Mouse (Mus musculus): Measurements from ENCODE around the gene Klf14. TPM values are rescaled to one million over a fixed set of nuclear protein-coding genes. Genes with fewer than 3 reads are reported as not detected.

The Klf14 gene
- polyA plus RNA-seq, 1 experiment from 2014 or later: 1.2 TPM

DNA sequence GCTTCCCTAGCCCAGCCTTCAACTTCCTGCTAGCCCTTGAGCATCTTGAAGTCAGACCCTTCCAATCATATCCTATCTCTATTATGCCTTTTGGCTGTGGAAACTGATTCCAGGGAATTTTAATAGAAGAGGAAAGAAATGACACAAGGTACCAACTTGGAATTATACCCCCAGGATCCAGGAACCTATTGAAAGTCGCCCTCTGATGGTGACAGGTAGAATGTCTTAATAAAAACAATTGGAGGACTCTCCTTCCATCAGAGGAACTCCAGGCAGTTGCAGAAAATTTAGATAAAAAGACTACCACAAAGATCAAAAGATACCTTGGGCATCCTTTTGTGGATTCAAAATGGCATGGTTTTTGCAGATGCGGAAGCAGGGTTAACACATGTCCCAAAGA lies 36.1 kb downstream of the Klf14 start:
- H3K4me2 ChIP-seq: no peak overlapping the region
- ATAC-seq (ENCODE audit: insufficient number of reproducible peaks, insufficient read depth, low FRiP score, low TSS enrichment, low read depth): no peak
- no peaks in the 10 kb centered on the region; the same call in 1 of the 2 replicates for H3K4me1 ChIP-seq (replicated peaks)
- H3K27me3 ChIP-seq: no peaks in the 10 kb centered on the region
- no peak overlapping the region for H3K27ac ChIP-seq
- WGBS: 50% methylated on average over 2 of the region's 2 CpGs
- H3K9ac ChIP-seq (replicated peaks): no peak overlapping the region
- H3K36me3 ChIP-seq: no peaks in the 10 kb centered on the region
- no peaks in the 10 kb centered on the region for H3K9me3 ChIP-seq
- H3K4me3 ChIP-seq (replicated peaks): no peak overlapping the region

- Histone ChIP-seq H3K4me3 (replicated peaks) (no peak overlapping the region), H3K4me2 (no peak overlapping the region)
Observed at GRCm38 (mm10) chr6:30921826-30922225, 37.1 kb downstream of the Klf14 start.

DNA sequence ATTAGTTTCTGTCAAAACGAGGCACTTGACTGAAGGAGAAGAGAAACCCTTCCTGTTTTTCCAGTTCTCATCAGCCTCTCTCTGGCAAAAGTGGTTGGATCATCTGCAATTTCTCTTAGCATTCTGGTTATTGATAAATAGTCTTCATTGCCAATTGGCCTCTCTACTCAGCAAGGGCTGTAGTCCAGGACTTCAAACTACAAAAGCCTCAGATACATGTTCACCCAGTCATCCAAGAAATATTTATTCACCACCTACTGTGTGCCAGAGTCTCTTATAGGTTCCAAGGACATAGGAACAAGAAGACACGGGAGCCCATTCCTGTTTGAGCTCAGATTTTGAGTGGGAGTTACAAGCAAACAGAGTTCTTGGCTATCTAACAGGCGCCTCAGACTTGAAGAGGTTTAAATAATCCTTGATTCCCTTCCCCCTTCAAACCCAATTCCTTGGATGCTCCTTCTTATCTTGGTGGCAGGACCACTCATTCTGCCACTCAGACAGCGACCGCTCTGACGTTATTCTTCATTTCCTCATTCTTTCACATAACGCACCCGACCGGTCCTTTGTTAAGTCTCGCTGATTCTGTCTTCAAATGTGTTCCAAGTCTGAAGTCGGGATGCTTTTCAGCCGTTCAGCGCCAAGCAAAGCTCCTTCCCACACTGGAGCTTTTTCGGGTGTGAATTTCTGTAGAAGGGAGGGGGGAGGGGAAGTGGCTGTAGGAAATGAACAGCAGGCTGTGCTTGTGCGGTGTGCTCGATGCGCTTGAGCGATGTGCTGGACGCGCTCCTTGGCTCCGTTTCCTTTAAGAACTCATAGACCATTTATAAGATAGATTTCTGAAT lies 37.8 kb downstream of the Klf14 start:
- Histone ChIP-seq H3K27ac (no peak overlapping the region), H3K4me1 (replicated peaks) (no peaks in the 10 kb centered on the region; the same call in 1 of the 2 replicates), H3K9ac (replicated peaks) (no peak overlapping the region), H3K36me3 (no peaks in the 10 kb centered on the region), H3K27me3 (no peaks in the 10 kb centered on the region), H3K4me3 (replicated peaks) (no peak overlapping the region), H3K4me2 (no peak overlapping the region; the same call in 1 of the 2 replicates), H3K9me3 (no peaks in the 10 kb centered on the region)
- ATAC-seq (ENCODE audit: insufficient number of reproducible peaks, insufficient read depth, low FRiP score, low TSS enrichment, low read depth): no peak
- WGBS: 64% methylated on average over 21 of the region's 21 CpGs

More at GRCm38 (mm10) chr6:30921826-30922225, 37.1 kb downstream of the Klf14 start:
- Histone ChIP-seq H3K36me3 (no peaks in the 10 kb centered on the region), H3K4me1 (replicated peaks) (no peaks in the 10 kb centered on the region; the same call in 1 of the 2 replicates), H3K27me3 (no peaks in the 10 kb centered on the region), H3K9ac (replicated peaks) (no peak overlapping the region), H3K9me3 (no peaks in the 10 kb centered on the region), H3K27ac (no peak overlapping the region)
- WGBS: 78% methylated on average over 10 of the region's 11 CpGs
- no peak for ATAC-seq (ENCODE audit: insufficient number of reproducible peaks, insufficient read depth, low FRiP score, low TSS enrichment, low read depth)

- no peaks in the 10 kb centered on the region for H3K4me1 ChIP-seq (replicated peaks)
- 95% methylated on average over 2 of the region's 2 CpGs for WGBS
- no peaks in the 10 kb centered on the region for H3K36me3 ChIP-seq
- H3K9ac ChIP-seq (replicated peaks): no peak within 1 kb of the TSS
- no peaks in the 10 kb centered on the region for H3K27me3 ChIP-seq
- ATAC-seq (ENCODE audit: insufficient number of reproducible peaks, insufficient read depth, low FRiP score, low TSS enrichment, low read depth): no peak
- no peak within 1 kb of the TSS for H3K4me3 ChIP-seq (replicated peaks)
- H3K27ac ChIP-seq: no peak within 1 kb of the TSS
- H3K9me3 ChIP-seq: no peaks in the 10 kb centered on the region
- no peak within 1 kb of the TSS for H3K4me2 ChIP-seq
Observed at GRCm38 (mm10) chr6:30915473-30915872, 43.4 kb downstream of the Klf14 start, which contains the start of gene Tsga13. Gene Tsga13, minus strand, starts transcription at chr6:30915573.

DNA sequence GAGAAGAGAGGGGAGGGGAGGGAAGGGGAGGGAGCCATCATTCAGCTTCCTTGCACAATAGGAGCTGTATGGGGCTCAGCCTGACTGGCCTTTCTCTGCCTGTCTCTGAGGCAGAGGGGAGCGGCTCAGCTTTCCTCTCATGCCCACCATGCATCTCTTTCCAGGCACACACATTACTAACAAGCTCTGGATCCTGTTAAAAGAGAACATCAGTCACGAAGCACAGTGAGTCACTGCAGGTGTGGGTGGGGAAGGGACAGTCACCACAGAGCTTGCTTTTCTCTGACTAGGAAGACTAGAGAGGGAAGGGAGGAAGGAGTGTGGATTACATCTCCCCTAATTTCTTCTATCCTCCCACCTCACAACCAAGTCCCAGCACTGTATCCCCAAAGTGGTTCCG lies 50.9 kb downstream of the Klf14 start:
- Histone ChIP-seq H3K4me2 (no peak overlapping the region), H3K9ac (replicated peaks) (no peak overlapping the region), H3K4me1 (replicated peaks) (peaks cover 17% of the 10 kb centered on the region), H3K36me3 (no peaks in the 10 kb centered on the region), H3K9me3 (no peaks in the 10 kb centered on the region), H3K27me3 (no peaks in the 10 kb centered on the region), H3K4me3 (replicated peaks) (no peak overlapping the region), H3K27ac (no peak overlapping the region)
- 48% methylated on average over 3 of the region's 3 CpGs for WGBS
- no peak for ATAC-seq (ENCODE audit: insufficient number of reproducible peaks, insufficient read depth, low FRiP score, low TSS enrichment, low read depth)

Other genes with a start within 250 kb of the Klf14 start
- gene Mest, start 235.5 kb downstream of the Klf14 start, polyA plus RNA-seq (2016; fragmentation: Nextera tagmentation; extraction: Ambion mirVana): 1,412 and 1,630 TPM in 2 replicates
- 24.8 and 25.8 TPM in 2 replicates for gene Copg2, start 62.3 kb downstream of the Klf14 start, polyA plus RNA-seq (2016; fragmentation: Nextera tagmentation; extraction: Ambion mirVana)
- 0.38 TPM in 1 of 2 replicates, not detected in the other for gene Tsga13, start 43.5 kb downstream of the Klf14 start, polyA plus RNA-seq (2016; fragmentation: Nextera tagmentation; extraction: Ambion mirVana)